Mouse (Mus musculus): ENCODE measurements at regions not wholly inside any gene's neighbourhood (a gene's known extent, or its start where the extent isn't known, plus 50 kb on each side); places are given as distances from the start of the nearest gene placed in this dataset.
A peak's percentile ranks its signal among the peaks of the same experiment; 100 is the strongest.
"Not testable (repeated sequence)": the region's sequence is repeated elsewhere in the genome, so short reads cannot be mapped to it uniquely, and the experiment has no call there.

- no peak overlapping the region for H3K9ac ChIP-seq
- H3K4me2 ChIP-seq (ENCODE audit: low read depth): no peak overlapping the region
- H3K27ac ChIP-seq (ENCODE audit: low read depth, low read length): no peak overlapping the region
- H3K36me3 ChIP-seq (ENCODE audit: insufficient read depth): no peaks in the 10 kb centered on the region
- DNase-seq (no peak), ATAC-seq (no peak)
- H3K27me3 ChIP-seq (ENCODE audit: insufficient read depth, low read length): no peaks in the 10 kb centered on the region
- 41% methylated on average over 2 of the region's 2 CpGs for WGBS
- H3K4me3 ChIP-seq (ENCODE audit: low read depth, low read length): no peak overlapping the region
- no peaks in the 10 kb centered on the region for H3K9me3 ChIP-seq (ENCODE audit: low read length)
- no peak for TF ChIP-seq CTCF (IDR thresholded peaks at IDR 0.05; ENCODE audit: low read depth)
- no peaks in the 10 kb centered on the region for H3K4me1 ChIP-seq (ENCODE audit: insufficient read depth)
These were observed 375.6 kb downstream of the Efhb start for GRCm38 (mm10) chr17:53087516-53087915.

DNA sequence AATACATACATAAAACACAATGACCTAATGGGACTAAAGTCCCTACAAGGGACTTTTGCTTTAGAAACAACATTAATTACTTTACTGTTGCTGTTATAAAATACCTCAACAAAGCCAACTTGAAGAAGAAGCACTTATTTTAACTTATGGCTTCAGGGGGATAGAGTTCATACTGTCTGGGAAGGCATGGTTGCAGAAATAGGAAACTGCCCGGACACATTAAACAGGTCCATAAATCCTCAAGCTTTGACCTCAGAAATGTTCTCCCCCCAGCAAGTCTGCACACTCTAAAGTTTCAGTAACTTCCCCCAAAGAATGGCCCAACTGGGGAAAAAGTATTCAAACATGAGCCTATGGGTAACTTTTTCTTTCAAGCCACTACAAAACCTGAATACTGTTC lies 380.9 kb downstream of the Efhb start:
- Histone ChIP-seq H3K27ac (ENCODE audit: low read depth, low read length) (no peak overlapping the region), H3K9me3 (ENCODE audit: low read length) (no peaks in the 10 kb centered on the region), H3K9ac (no peak overlapping the region), H3K4me2 (ENCODE audit: low read depth) (no peak overlapping the region), H3K4me3 (ENCODE audit: low read depth, low read length) (no peak overlapping the region), H3K27me3 (ENCODE audit: insufficient read depth, low read length) (no peaks in the 10 kb centered on the region), H3K4me1 (ENCODE audit: insufficient read depth) (no peaks in the 10 kb centered on the region), H3K36me3 (ENCODE audit: insufficient read depth) (no peaks in the 10 kb centered on the region)
- no peak for ATAC-seq
- no peak for DNase-seq
- WGBS: 97% methylated on average over 1 of the region's 1 CpGs
- no peak for TF ChIP-seq CTCF (IDR thresholded peaks at IDR 0.05; ENCODE audit: low read depth)

- ATAC-seq; H3K4me2 ChIP-seq (ENCODE audit: low read depth); H3K9me3 ChIP-seq (ENCODE audit: low read length); H3K27me3 ChIP-seq (ENCODE audit: insufficient read depth, low read length); H3K36me3 ChIP-seq (ENCODE audit: insufficient read depth); H3K9ac ChIP-seq; DNase-seq; H3K27ac ChIP-seq (ENCODE audit: low read depth, low read length); H3K4me1 ChIP-seq (ENCODE audit: insufficient read depth); H3K4me3 ChIP-seq (ENCODE audit: low read depth, low read length): not testable (repeated sequence)
- 55% methylated on average over 4 of the region's 4 CpGs for WGBS
These were observed 383.8 kb downstream of the Efhb start for GRCm38 (mm10) chr17:53079281-53079680.

DNA sequence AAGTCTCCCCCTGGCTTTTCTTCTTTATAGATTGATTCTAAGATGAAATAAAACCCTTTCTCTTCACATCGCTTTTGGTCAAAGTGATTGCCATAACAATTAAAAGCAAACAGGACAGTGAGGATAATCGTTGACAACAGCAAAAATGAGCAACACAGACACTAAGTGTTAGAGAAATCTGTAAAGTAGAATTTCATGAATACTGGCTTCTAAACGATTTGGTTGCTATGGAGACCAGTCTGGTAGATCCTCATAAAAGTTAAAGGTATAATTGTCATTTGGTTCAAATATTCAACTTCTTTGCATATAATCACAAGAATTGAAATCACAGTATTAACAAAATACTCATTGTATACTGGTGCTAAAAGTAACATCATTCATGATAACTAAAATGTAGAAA lies 401.4 kb downstream of the Efhb start:
- TF ChIP-seq CTCF (IDR thresholded peaks at IDR 0.05; ENCODE audit: low read depth): no peak
- DNase-seq: peak; percentile 16
- Histone ChIP-seq H3K4me2 (ENCODE audit: low read depth) (no peak overlapping the region), H3K4me1 (ENCODE audit: insufficient read depth) (no peaks in the 10 kb centered on the region), H3K9me3 (ENCODE audit: low read length) (no peaks in the 10 kb centered on the region), H3K4me3 (ENCODE audit: low read depth, low read length) (no peak overlapping the region), H3K27ac (ENCODE audit: low read depth, low read length) (no peak overlapping the region), H3K9ac (no peak overlapping the region), H3K27me3 (ENCODE audit: insufficient read depth, low read length) (no peaks in the 10 kb centered on the region), H3K36me3 (ENCODE audit: insufficient read depth) (no peaks in the 10 kb centered on the region)
- peak; percentile 66 for ATAC-seq
- WGBS: 56% methylated on average over 3 of the region's 3 CpGs
